Mouse (Mus musculus) heart, embryonic 14.5 days (tissue): Measurements from ENCODE around the gene Chrm1. TPM values are rescaled to one million over a fixed set of nuclear protein-coding genes. Genes with fewer than 3 reads are reported as not detected.
A peak's percentile ranks its signal among the peaks of the same experiment; 100 is the strongest.

Experiments
- ATAC-seq: fragments of 200-750 bp; cut with Nextera tagmentation; 2 replicates; pipeline ENCODE4 v1.8.0; 2017; ENCODE audit warnings: low read depth, moderate TSS enrichment; ENCODE audit not compliant: insufficient number of reproducible peaks, insufficient read depth, low FRiP score
- H3K27ac ChIP-seq, 2 experiments: fragments of 200-500 bp in 1 of 2; fragments of 300-500 bp in 1 of 2; sonication (generic) in 1 of 2; replicated peaks in 1 of 2; 2 replicates each; pipeline ENCODE4 v1.5.1; 2012 to 2014; ENCODE audit warnings: low read depth in 2 of 2, low read length in 2 of 2, control low read depth in 1 of 2, mild to moderate bottlenecking in 1 of 2, mixed read lengths in 1 of 2; ENCODE audit not compliant: control insufficient read depth in 1 of 2, insufficient read depth in 1 of 2
- H3K27me3 ChIP-seq: fragments of 300-500 bp; sonication (generic); 2 replicates; pipeline ENCODE4 v1.6.1; 2014; ENCODE audit warnings: mild to moderate bottlenecking, low read length, control low read depth; ENCODE audit not compliant: control insufficient read depth, insufficient read depth
- H3K36me3 ChIP-seq: fragments of 300-500 bp; sonication (generic); 2 replicates; pipeline ENCODE4 v1.6.1; 2014; ENCODE audit warnings: mild to moderate bottlenecking, control low read depth, low read length, mixed read lengths; ENCODE audit not compliant: control insufficient read depth, insufficient read depth
- H3K4me1 ChIP-seq, 2 experiments: fragments of 200-500 bp in 1 of 2; fragments of 300-500 bp in 1 of 2; sonication (generic) in 1 of 2; 2 replicates each; pipeline ENCODE4 v1.6.1; 2012 to 2014; ENCODE audit warnings: low read length in 2 of 2, control low read depth in 1 of 2, mixed read lengths in 1 of 2; ENCODE audit not compliant: control insufficient read depth in 2 of 2, insufficient read depth in 2 of 2
- H3K4me2 ChIP-seq: fragments of 300-500 bp; sonication (generic); 2 replicates; pipeline ENCODE4 v1.6.1; 2014; ENCODE audit warnings: mild to moderate bottlenecking, low read length
- H3K4me3 ChIP-seq, 2 experiments: fragments of 200-500 bp in 1 of 2; fragments of 300-500 bp in 1 of 2; sonication (generic) in 1 of 2; 2 replicates each; pipeline ENCODE4 v1.5.1; 2012 to 2014; ENCODE audit warnings: low read length in 2 of 2, mild to moderate bottlenecking in 2 of 2, control low read depth in 1 of 2, low read depth in 1 of 2, moderate library complexity in 1 of 2; ENCODE audit not compliant: control insufficient read depth in 1 of 2, insufficient read depth in 1 of 2
- H3K9ac ChIP-seq: fragments of 300-500 bp; sonication (generic); 2 replicates; pipeline ENCODE4 v1.6.1; 2014; ENCODE audit warnings: mild to moderate bottlenecking, low read length
- H3K9me3 ChIP-seq: fragments of 300-500 bp; sonication (generic); 2 replicates; pipeline ENCODE4 v1.6.1; 2016; ENCODE audit warnings: low read length, control low read depth; ENCODE audit not compliant: control insufficient read depth
- WGBS: fragments of 180-500 bp; shearing (Covaris S2); extraction: QIAGEN DNeasy Blood & Tissue Kit; methylation state at CpG from one replicate; pipeline ENCODE4 v1.1.7; 2014; 5-methylcytosine and 5-hydroxymethylcytosine counted together
- polyA plus RNA-seq: library from polyadenylated mRNA; unstranded; fragments of >200 nt; fragmentation: Nextera tagmentation; extraction: Ambion mirVana; gene quantifications from 2 replicates; pipeline ENCODE4 v1.2.1, GENCODE M21; 2014

The Chrm1 gene
- polyA plus RNA-seq, 1 experiment from 2014 or later: 0.12 TPM

GRCm38 (mm10) chr19:8713306-8713996 is 49.9 kb downstream of the Chrm1 start:
- Histone ChIP-seq H3K27ac (peak overlapping the region; percentile 89 to 96), H3K4me3 (peak overlapping the region; percentile 78 to 89), H3K9me3 (no peaks in the 10 kb centered on the region), H3K27me3 (no peaks in the 10 kb centered on the region), H3K4me2 (peak overlapping the region; percentile 81), H3K36me3 (peaks cover 41% of the 10 kb centered on the region), H3K4me1 (peaks cover 7 to 32% of the 10 kb centered on the region in 2 experiments), H3K9ac (peak overlapping the region; percentile 91)
- under 1% methylated on average over 51 of the region's 51 CpGs for WGBS
- peak; percentile 89 for ATAC-seq

GRCm38 (mm10) chr19:8713997-8714652 is 50.5 kb downstream of the Chrm1 start:
- no peak for ATAC-seq
- Histone ChIP-seq H3K9me3 (no peaks in the 10 kb centered on the region), H3K4me1 (peaks cover 7 to 32% of the 10 kb centered on the region in 2 experiments), H3K4me2 (peak overlapping the region; percentile 81), H3K27ac (peak overlapping the region; percentile 89 to 96), H3K9ac (peak overlapping the region; percentile 91), H3K27me3 (no peaks in the 10 kb centered on the region), H3K4me3 (peak overlapping the region; percentile 78 to 89), H3K36me3 (peaks cover 34% of the 10 kb centered on the region)
- WGBS: 8% methylated on average over 13 of the region's 13 CpGs

GRCm38 (mm10) chr19:8714653-8715481 is 51.3 kb downstream of the Chrm1 start:
- Histone ChIP-seq H3K36me3 (peaks cover 27% of the 10 kb centered on the region), H3K27ac (no peak overlapping the region), H3K4me3 (peak overlapping the region in 1 of 2 experiments; percentile 89; a peak in 1 of 4 replicates), H3K9ac (no peak overlapping the region; the same call in 1 of the 2 replicates), H3K4me2 (peak overlapping the region; percentile 81; the same call in 1 of the 2 replicates), H3K4me1 (peaks cover 7 to 31% of the 10 kb centered on the region in 2 experiments), H3K9me3 (no peaks in the 10 kb centered on the region), H3K27me3 (no peaks in the 10 kb centered on the region)
- 75% methylated on average over 10 of the region's 10 CpGs for WGBS
- ATAC-seq: no peak

- Histone ChIP-seq H3K36me3 (peaks cover 14% of the 10 kb centered on the region), H3K27me3 (no peaks in the 10 kb centered on the region), H3K4me1 (peaks cover 7 to 19% of the 10 kb centered on the region in 2 experiments), H3K27ac (no peak overlapping the region), H3K4me2 (no peak overlapping the region), H3K9ac (no peak overlapping the region), H3K9me3 (no peaks in the 10 kb centered on the region), H3K4me3 (no peak overlapping the region)
- 70% methylated on average over 10 of the region's 10 CpGs for WGBS
- no peak for ATAC-seq
These were observed 52.5 kb downstream of the Chrm1 start for GRCm38 (mm10) chr19:8715868-8716766.

GRCm38 (mm10) chr19:8716767-8717475 is 53.3 kb downstream of the Chrm1 start:
- no peak overlapping the region for H3K9ac ChIP-seq
- H3K27ac ChIP-seq: no peak overlapping the region
- H3K4me1 ChIP-seq: peaks cover 4 to 18% of the 10 kb centered on the region in 2 experiments
- no peak overlapping the region for H3K4me2 ChIP-seq
- no peaks in the 10 kb centered on the region for H3K27me3 ChIP-seq
- no peak overlapping the region for H3K4me3 ChIP-seq
- WGBS: 71% methylated on average over 8 of the region's 10 CpGs
- no peak for ATAC-seq
- no peaks in the 10 kb centered on the region for H3K9me3 ChIP-seq
- peaks cover 6% of the 10 kb centered on the region for H3K36me3 ChIP-seq

GRCm38 (mm10) chr19:8718357-8718756 is 54.8 kb downstream of the Chrm1 start:
- no peak overlapping the region for H3K4me2 ChIP-seq
- no peaks in the 10 kb centered on the region for H3K27me3 ChIP-seq
- 67% methylated on average over 3 of the region's 3 CpGs for WGBS
- no peaks in the 10 kb centered on the region for H3K9me3 ChIP-seq
- H3K4me3 ChIP-seq: no peak overlapping the region
- ATAC-seq: no peak
- H3K27ac ChIP-seq: no peak overlapping the region
- H3K36me3 ChIP-seq: no peaks in the 10 kb centered on the region
- H3K9ac ChIP-seq: no peak overlapping the region
- peaks cover 4 to 16% of the 10 kb centered on the region in 2 experiments for H3K4me1 ChIP-seq
